Mouse (Mus musculus) stomach, embryonic 16.5 days (tissue): ENCODE data around the gene Gm45716. TPM values are rescaled to one million over a fixed set of nuclear protein-coding genes. Genes with fewer than 3 reads are reported as not detected.
A peak's percentile ranks its signal among the peaks of the same experiment; 100 is the strongest.

Experiments used
- ATAC-seq: fragments of 200-750 bp; cut with Nextera tagmentation; 2 replicates; pipeline ENCODE4 v1.8.0; 2017; ENCODE audit warnings: moderate number of reproducible peaks, moderate TSS enrichment; ENCODE audit not compliant: insufficient read depth, low FRiP score
- H3K27ac ChIP-seq: fragments of 300-500 bp; sonication (generic); 2 replicates; pipeline ENCODE4 v1.5.1; 2014; ENCODE audit warnings: low read length
- H3K27me3 ChIP-seq: fragments of 300-500 bp; sonication (generic); 2 replicates; pipeline ENCODE4 v1.6.1; 2014; ENCODE audit warnings: low read length, control low read depth, mixed read lengths; ENCODE audit not compliant: control insufficient read depth, insufficient read depth
- H3K36me3 ChIP-seq: fragments of 300-500 bp; sonication (generic); 2 replicates; pipeline ENCODE4 v1.6.1; 2014; ENCODE audit warnings: low read length; ENCODE audit not compliant: control insufficient read depth, insufficient read depth
- H3K4me1 ChIP-seq: fragments of 300-500 bp; sonication (generic); 2 replicates; pipeline ENCODE4 v1.6.1; 2014; ENCODE audit warnings: low read length, control low read depth, mixed read lengths; ENCODE audit not compliant: control insufficient read depth, insufficient read depth
- H3K4me2 ChIP-seq: fragments of 300-500 bp; sonication (generic); 2 replicates; pipeline ENCODE4 v1.6.1; 2014; ENCODE audit warnings: low read depth, low read length, mixed read lengths
- H3K4me3 ChIP-seq: fragments of 300-500 bp; sonication (generic); replicated peaks from 2 replicates; pipeline ENCODE4 v1.5.1; 2014; ENCODE audit warnings: mild to moderate bottlenecking, low read length
- H3K9ac ChIP-seq: fragments of 300-500 bp; sonication (generic); 2 replicates; pipeline ENCODE4 v1.6.1; 2014; ENCODE audit warnings: low read length
- H3K9me3 ChIP-seq: fragments of 300-500 bp; sonication (generic); replicated peaks from 2 replicates; pipeline ENCODE4 v1.6.1; 2016; ENCODE audit warnings: low read length, control low read depth; ENCODE audit not compliant: control insufficient read depth
- WGBS: fragments of 180-500 bp; shearing (Covaris S2); extraction: QIAGEN DNeasy Blood & Tissue Kit; methylation state at CpG from one replicate; pipeline ENCODE4 v1.1.7; 2014; 5-methylcytosine and 5-hydroxymethylcytosine counted together
- polyA plus RNA-seq: library from polyadenylated mRNA; unstranded; fragments of >200 nt; fragmentation: Nextera tagmentation; extraction: Ambion mirVana; gene quantifications from 2 replicates; pipeline ENCODE4 v1.2.1, GENCODE M21; 2015

Gm45716 gene
- polyA plus RNA-seq, 1 experiment from 2014 or later = 9.8 TPM

DNA sequence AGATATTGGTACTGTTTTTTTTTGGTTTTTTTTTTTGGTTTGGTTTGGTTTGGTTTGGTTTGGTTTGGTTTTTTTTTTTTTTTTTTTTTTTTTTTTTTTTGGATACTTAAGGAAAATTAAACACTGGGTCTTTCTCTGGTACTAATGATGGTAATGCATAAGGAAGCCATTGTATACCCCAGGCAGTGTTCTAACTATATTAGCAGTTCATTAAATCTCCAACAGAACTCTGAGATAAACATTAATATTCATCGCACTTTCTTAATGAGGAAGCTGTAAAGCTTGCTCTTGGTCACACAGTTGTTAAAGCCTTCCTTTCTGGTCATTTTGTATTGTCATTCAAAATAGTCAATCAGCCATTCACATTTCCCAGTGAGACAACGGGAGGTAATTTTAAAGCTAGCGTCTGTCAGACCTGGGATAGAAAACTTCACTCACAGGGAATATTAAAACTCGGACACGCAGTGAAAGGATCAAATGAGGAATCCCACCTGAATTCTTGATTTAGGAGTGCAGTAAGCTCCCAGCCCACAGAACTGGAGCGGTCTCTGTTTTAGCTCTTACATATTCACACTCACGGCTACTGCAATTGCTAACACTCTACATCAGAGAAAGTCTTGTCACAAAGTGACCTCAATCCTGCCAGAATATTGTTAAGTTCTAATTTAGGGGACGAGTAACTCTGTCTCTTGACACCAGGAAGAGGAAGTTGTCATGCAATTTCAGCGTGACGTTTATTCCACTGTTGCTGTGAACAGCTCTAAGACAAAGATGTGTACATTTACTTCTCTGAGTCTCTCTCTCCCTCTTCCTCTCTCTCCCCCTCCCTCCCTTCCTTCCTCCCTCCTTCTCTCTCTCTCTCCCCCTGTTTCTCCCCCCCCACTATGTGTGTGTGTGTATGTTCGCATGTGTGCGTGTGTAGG lies 39.8 kb downstream of the Gm45716 start:
- Histone ChIP-seq H3K27ac (no peak overlapping the region), H3K4me1 (no peaks in the 10 kb centered on the region), H3K36me3 (no peaks in the 10 kb centered on the region), H3K27me3 (no peaks in the 10 kb centered on the region), H3K4me3 (no peak overlapping the region), H3K9ac (no peak overlapping the region), H3K4me2 (no peak overlapping the region), H3K9me3 (no peaks in the 10 kb centered on the region)
- no peak for ATAC-seq
- 64% methylated on average over 12 of the region's 12 CpGs for WGBS

DNA sequence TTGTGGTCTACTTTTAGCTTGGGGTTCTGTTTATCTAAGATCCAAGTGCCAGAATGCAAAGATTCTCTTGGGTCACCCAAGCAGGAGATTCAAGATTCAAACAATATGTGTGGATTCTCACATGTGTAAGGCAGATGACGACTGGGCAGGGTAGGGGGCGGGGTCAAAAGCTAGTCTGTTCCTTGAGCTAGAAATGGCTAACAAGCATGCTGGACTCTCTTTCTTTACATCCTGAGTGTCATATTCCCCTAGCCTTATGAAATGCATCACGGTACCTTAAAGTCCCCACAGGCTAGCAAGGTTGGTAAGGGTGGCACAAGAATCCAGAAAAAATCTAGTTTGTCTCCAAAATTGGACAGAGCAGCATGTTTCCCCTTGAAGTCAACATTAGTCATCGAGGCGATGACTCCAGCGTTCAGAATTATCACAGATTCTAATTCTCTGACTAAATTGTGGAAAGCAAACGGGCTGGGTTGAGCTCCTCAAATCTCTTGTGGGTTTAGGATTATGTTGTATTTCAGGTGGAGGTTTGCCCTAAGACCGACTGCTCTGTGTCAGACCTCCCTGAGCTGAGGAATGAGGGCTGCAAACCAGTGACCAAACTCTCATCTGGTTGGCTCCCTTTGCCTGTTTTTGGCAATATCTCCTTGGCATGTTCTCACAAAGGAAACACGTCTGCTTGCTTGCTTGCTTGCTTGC lies 40.9 kb downstream of the Gm45716 start:
- no peaks in the 10 kb centered on the region for H3K4me1 ChIP-seq
- no peak for ATAC-seq
- H3K27me3 ChIP-seq = no peaks in the 10 kb centered on the region
- H3K27ac ChIP-seq = no peak overlapping the region
- no peak overlapping the region for H3K4me2 ChIP-seq
- 82% methylated on average over 9 of the region's 9 CpGs for WGBS
- no peaks in the 10 kb centered on the region for H3K9me3 ChIP-seq
- H3K9ac ChIP-seq = no peak overlapping the region
- no peak overlapping the region for H3K4me3 ChIP-seq
- H3K36me3 ChIP-seq = no peaks in the 10 kb centered on the region

DNA sequence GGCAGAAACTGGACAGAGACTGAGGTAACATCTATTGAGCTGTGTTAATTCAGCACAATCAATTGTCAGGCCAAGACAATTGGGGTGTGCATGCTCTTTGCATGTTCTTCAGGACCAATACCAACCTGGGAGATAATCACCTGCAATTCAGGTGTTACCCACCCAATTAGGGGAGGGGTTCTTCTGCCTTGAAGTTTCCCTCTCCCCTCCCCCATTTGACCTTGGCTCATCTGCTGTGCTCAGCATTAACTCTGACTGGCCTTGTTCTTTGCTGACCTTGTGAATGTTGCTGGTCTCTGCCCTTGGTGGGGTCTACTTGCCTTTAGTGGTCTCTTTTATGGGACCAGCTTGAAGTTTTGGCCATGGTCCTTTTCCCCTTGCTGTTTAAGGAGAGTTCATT lies 42.3 kb downstream of the Gm45716 start:
- H3K4me3 ChIP-seq = no peak overlapping the region
- peak overlapping the region; percentile 40; the same call in 1 of the 2 replicates for H3K27ac ChIP-seq
- H3K36me3 ChIP-seq = no peaks in the 10 kb centered on the region
- H3K4me1 ChIP-seq = no peaks in the 10 kb centered on the region
- H3K9ac ChIP-seq = no peak overlapping the region
- H3K27me3 ChIP-seq = no peaks in the 10 kb centered on the region
- H3K4me2 ChIP-seq = no peak overlapping the region
- no peaks in the 10 kb centered on the region for H3K9me3 ChIP-seq
- ATAC-seq = no peak

DNA sequence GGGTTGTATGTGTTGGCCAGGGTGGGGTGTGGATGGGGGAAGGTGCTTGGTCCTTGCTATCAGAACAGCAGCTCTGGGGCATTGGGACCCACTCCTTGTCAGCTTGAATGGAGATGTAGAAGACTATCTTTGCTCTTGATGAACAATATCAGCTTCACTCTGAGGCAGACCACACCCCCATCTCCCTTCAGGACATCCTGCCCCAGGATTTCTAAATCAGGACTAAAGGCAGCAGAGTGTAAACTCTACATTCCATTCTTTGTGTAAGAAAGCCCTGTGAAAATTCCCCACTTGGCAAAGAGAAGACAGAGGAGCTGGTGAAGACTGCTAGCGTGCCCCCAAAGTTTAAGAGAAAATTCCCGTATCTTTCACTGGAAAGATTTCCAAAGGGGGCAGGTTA lies 43.2 kb downstream of the Gm45716 start:
- Histone ChIP-seq H3K9ac (no peak overlapping the region), H3K4me1 (no peaks in the 10 kb centered on the region), H3K27ac (peak overlapping the region; percentile 40), H3K9me3 (no peaks in the 10 kb centered on the region), H3K27me3 (no peaks in the 10 kb centered on the region), H3K36me3 (no peaks in the 10 kb centered on the region), H3K4me2 (no peak overlapping the region), H3K4me3 (no peak overlapping the region)
- no peak for ATAC-seq
- WGBS = 39% methylated on average over 2 of the region's 2 CpGs

DNA sequence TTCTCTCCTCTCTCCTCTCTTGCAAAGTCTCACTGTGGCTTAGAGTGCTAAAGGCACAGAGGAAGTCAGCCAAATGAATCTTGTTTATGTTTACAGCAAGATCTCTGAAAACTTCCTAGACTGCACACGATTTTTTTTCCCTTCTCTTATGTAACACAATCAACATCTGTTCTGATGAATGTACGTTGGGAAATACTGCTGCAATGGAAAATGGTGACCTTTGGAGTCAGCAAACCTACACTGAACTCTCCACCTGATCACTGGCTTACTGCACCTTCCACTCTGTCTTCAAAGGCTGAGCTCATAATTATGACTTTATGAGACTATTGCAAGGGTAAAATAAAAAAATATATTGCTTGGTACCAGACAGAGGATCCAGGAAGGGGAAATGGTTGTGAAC lies 44.1 kb downstream of the Gm45716 start:
- no peak for ATAC-seq
- Histone ChIP-seq H3K4me2 (no peak overlapping the region), H3K9ac (no peak overlapping the region), H3K9me3 (no peaks in the 10 kb centered on the region), H3K36me3 (no peaks in the 10 kb centered on the region), H3K27me3 (no peaks in the 10 kb centered on the region), H3K4me3 (no peak overlapping the region), H3K27ac (peak overlapping the region; percentile 1; the same call in 1 of the 2 replicates), H3K4me1 (no peaks in the 10 kb centered on the region)
- 35% methylated on average over 2 of the region's 2 CpGs for WGBS

DNA sequence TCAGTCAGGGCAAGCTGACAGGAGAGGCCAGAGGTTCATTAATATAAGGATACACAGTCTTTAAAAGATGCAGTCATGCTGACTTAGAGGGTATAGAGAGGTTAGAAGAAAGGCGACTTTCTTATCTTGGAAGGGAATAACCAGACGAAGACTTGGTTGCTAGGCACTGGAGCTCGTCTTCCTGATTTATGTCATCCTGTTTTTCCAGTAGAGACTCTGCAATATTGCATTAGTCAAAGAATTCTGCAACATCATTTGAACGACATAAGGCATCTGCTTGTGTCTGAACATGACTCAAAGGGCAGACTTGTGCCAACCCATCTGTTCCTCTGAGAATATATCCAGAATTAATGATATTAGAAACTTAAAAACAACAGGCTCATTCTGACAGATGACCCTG lies 45.2 kb downstream of the Gm45716 start:
- no peaks in the 10 kb centered on the region for H3K9me3 ChIP-seq
- H3K36me3 ChIP-seq = no peaks in the 10 kb centered on the region
- H3K4me1 ChIP-seq = no peaks in the 10 kb centered on the region
- WGBS = 13% methylated on average over 4 of the region's 4 CpGs
- 0 out of 2 replicates have a peak, but pooled peaks have one; percentile 10 for ATAC-seq
- H3K27ac ChIP-seq = no peak overlapping the region
- H3K4me3 ChIP-seq = no peak overlapping the region
- H3K27me3 ChIP-seq = no peaks in the 10 kb centered on the region
- H3K9ac ChIP-seq = no peak overlapping the region
- no peak overlapping the region for H3K4me2 ChIP-seq

DNA sequence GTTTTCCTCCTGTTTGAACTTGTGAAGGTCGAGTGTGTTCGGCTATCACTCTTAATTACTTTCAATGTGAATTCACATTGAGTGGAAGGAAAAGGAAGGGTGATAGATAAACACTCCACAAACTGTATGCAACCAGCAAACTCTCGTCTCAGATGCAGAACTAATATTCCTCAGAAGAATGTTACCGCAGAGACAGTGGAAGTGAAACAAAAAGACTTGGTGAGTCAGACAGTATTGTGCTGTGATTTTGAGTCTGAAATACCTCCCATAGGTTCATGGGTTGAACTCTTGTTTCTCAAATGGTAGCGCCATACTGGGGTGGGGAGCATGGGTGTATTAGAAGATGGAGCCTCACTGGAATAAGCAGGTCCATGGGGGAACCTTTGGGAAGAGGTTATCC lies 47.7 kb downstream of the Gm45716 start:
- Histone ChIP-seq H3K4me3 (no peak overlapping the region), H3K4me1 (no peaks in the 10 kb centered on the region), H3K9ac (no peak overlapping the region), H3K36me3 (no peaks in the 10 kb centered on the region), H3K9me3 (no peaks in the 10 kb centered on the region), H3K27me3 (no peaks in the 10 kb centered on the region), H3K27ac (no peak overlapping the region), H3K4me2 (no peak overlapping the region)
- 72% methylated on average over 5 of the region's 5 CpGs for WGBS
- ATAC-seq = no peak

DNA sequence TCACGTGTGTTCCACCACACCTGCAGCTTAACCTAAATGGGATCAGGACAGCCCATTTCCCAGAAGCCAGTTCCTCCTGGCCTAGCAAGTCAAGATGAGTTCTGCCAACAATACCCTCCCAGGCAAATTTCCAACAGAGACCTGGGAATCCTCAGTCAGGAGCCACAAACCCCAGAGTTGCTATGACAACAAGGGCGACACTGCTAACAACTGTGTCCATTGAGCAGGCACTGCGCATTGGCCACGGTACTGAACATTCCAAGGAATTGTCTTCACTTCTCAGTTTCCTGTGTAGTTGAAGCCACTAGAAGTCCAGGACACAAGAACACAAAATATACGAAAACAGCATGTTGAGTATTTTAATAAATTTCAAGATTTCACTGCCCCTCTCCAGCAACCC lies 50.1 kb downstream of the Gm45716 start:
- Histone ChIP-seq H3K27ac (no peak overlapping the region), H3K4me3 (no peak overlapping the region), H3K9ac (no peak overlapping the region), H3K4me2 (no peak overlapping the region), H3K4me1 (no peaks in the 10 kb centered on the region), H3K36me3 (no peaks in the 10 kb centered on the region), H3K9me3 (no peaks in the 10 kb centered on the region), H3K27me3 (no peaks in the 10 kb centered on the region)
- 76% methylated on average over 5 of the region's 5 CpGs for WGBS
- no peak for ATAC-seq

DNA sequence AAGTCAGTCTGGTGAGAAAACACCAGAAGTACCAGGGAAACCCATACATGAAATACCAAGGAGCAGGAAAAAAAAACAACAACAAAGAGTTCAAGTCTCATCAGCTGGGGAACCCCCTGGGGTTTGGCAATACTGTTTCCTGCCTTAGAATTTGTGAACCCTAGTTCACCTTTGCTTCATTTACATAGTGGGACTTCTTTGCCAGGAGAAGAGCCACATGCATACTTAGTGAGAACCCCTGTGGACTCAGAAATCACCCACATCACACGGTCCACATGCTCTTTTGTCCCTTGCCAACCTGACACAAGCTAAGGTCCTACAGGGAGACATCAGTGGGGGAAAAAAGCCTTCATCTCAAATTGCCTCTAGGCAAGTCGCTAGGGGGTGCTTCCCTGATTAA lies 51.2 kb downstream of the Gm45716 start:
- H3K9me3 ChIP-seq = no peaks in the 10 kb centered on the region
- H3K27ac ChIP-seq = no peak overlapping the region
- no peak overlapping the region for H3K4me2 ChIP-seq
- H3K36me3 ChIP-seq = no peaks in the 10 kb centered on the region
- no peak overlapping the region for H3K9ac ChIP-seq
- ATAC-seq = no peak
- no peaks in the 10 kb centered on the region for H3K27me3 ChIP-seq
- no peak overlapping the region for H3K4me3 ChIP-seq
- H3K4me1 ChIP-seq = no peaks in the 10 kb centered on the region
- WGBS = 41% methylated on average over 2 of the region's 2 CpGs
